Mouse (Mus musculus): Measurements from ENCODE around the gene Runx1.

DNA sequence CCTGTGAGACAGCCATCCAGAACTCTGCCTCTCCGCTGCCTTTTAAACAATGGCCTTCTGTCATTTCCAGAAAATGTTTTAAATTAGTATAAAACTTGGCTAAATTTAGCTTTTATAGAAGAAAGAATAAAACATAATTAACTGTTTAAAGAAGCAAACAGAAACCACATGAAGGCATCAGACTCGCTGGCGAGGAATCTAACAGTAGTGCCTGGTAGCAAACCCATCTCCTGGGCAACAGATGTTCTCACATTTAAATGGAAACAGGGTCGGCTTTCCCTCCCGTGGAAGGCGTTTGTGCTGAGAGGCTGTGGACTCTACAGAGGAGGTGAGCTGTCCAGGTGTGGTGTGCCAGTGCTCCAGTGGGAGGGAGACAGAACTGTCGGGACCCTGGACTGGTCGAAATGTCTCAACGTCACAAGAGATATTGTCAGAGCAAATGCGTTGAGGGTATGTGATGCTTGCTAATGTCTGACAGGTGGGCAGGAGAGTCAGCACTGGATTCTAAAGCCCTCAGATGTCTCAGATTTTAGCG, 87.4 kb downstream of the Runx1 start:
- TF ChIP-seq POLR2A (IDR thresholded peaks at IDR 0.05; ENCODE audit: extremely low read depth, insufficient read depth, low read length), result no peak
- TF ChIP-seq CTCF (IDR thresholded peaks at IDR 0.05; ENCODE audit: extremely low read depth, insufficient read depth, low read length), result no peak

All from cortical plate, adult 2 months (tissue).